Mouse (Mus musculus): ENCODE measurements around the gene Chd6. TPM values are rescaled to one million over a fixed set of nuclear protein-coding genes. Genes with fewer than 3 reads are reported as not detected.

Chd6 gene
- 4.0 TPM for polyA plus RNA-seq (2014; fragmentation: Illumina TruSeq; extraction: RNeasy Lipid Tissue Mini Kit (QIAGEN cat#74804); ENCODE audit: low read depth, low replicate concordance)

DNA sequence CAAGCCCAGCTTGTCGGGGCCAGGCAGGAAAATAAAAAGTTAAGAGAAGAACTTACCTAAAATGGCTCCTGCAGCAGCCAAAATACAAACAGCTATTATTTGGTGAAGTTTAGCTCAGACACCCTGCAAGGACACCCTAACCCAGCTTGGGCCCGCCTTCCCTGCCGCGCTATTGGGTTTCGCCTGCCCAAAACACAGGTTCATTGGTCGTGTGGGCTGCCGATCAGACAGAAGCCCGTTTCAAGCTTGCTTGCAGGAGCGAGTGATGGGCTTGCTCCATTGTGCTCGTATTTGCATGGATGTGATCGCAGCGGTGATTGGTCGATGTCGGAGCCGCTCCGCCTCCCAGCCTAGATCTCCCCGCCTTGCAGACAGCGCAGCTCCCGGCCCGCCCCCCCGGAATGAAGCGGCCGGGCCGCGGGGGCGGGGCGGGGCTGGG, at the start of gene Chd6:
Chd6 (minus strand) TSS at position 143 of the 439 bp plus-strand sequence.

DNA sequence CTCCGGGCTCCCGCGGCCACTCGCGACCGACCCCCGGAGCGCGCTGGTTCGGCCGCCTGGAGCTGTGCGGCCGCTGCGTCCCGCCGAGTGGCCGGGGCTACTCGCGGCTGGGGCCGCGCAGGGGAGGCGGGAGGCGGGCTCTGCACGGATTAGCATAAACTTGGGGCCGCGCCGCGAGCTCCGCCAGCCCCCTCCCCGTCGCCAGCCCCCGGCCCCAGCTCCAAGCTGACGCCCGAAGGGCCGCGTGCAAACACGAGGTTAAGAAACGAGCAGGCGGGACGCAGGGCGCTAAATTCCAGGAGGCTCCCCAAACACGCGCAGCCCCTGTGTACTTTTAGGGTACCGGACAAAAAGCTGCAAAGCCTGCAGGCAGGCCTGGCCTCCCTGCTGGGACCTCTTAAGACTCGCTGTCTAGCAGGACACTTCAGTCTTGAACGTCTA, 196.6 kb downstream of the Chd6 start, which contains the start of gene Emilin3:
Emilin3 (minus strand) TSS at position 98 of the 441 bp plus-strand sequence.

Other genes with a start within 250 kb of the Chd6 start
- gene Zhx3, start 236.1 kb downstream of the Chd6 start, polyA plus RNA-seq (2014; fragmentation: Illumina TruSeq; extraction: RNeasy Lipid Tissue Mini Kit (QIAGEN cat#74804); ENCODE audit: low read depth, low replicate concordance), result 13.7 TPM
- 0.90 TPM for gene Lpin3, start 228.4 kb downstream of the Chd6 start, polyA plus RNA-seq (2014; fragmentation: Illumina TruSeq; extraction: RNeasy Lipid Tissue Mini Kit (QIAGEN cat#74804); ENCODE audit: low read depth, low replicate concordance)
- not detected for gene Emilin3, start 196.7 kb downstream of the Chd6 start, polyA plus RNA-seq (2014; fragmentation: Illumina TruSeq; extraction: RNeasy Lipid Tissue Mini Kit (QIAGEN cat#74804); ENCODE audit: low read depth, low replicate concordance)

Data from liver, adult 10 weeks (tissue).